Mouse (Mus musculus) right cerebral cortex, adult 2 months (tissue): ENCODE measurements around the gene Art1.

Experiments
- DNase-seq, 2 experiments: peaks; one replicate each; pipeline ENCODE4 v3.0.0; 2021 to 2022; ENCODE audit warnings: low spot score in 2 of 2

Gene Art1

DNA sequence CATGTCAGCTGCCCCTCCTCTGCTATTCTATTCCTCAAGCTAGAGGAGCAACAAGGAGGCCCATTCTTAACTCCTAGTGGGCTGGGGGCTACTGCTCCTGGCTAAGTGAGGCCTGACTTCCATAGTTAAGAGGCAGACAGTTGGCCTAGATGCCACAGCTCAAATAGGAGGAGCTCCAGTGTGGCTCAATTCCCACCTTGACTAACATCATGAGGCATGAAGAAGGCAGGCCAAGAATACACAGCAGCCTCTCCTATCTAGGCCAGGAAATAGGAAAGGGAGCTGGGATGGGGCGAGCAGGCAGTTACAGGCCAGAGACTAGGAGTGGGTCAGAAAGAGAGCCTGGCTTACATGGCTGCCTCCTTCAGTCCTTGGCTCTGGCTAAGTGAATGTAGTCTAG, 6.7 kb downstream of the Art1 start:
- no peak for DNase-seq

DNA sequence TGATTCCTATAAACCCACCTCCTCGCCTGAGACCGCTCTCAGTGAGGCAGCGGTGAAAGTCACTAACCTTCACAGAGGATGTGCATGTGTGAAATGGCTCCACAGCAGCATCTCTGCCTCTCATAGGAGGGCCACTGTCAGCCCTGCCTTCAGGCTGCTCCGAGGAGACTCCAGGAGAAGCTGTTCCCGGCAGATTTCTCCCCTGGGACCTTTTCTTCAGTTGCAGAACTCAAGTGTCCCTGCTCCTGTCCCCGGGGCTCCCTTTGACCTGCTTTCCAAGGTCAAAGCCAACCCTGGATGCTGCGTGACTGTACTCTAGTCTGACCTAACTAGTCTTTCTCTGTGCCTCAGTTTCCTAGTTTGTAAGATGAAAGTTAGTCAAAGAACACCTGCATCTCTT, 7.6 kb downstream of the Art1 start, which contains the start of gene Art5:
TSS of gene Art5 (minus strand) at position 319 of the 400 bp plus-strand sequence.
- no peak for DNase-seq

DNA sequence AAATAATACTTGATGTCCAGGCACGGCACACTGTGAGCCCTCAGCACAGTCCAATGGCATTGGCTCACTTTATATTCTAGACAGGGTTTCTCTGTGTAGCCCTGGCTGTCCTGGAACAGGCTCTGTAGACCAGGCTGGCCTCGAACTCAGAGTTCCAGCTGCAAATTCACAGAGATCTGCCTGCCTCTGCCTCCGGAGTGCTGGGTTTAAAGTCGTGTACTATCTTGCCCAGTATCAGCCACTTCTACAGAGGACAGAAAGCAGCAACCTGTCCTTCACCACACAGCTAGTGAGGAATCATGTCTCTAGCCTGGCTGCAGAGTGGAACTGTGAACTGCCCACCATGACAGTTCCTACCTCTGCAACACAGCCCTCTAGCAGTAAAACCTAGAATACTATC, 8.2 kb downstream of the Art1 start:
- DNase-seq: no peak

DNA sequence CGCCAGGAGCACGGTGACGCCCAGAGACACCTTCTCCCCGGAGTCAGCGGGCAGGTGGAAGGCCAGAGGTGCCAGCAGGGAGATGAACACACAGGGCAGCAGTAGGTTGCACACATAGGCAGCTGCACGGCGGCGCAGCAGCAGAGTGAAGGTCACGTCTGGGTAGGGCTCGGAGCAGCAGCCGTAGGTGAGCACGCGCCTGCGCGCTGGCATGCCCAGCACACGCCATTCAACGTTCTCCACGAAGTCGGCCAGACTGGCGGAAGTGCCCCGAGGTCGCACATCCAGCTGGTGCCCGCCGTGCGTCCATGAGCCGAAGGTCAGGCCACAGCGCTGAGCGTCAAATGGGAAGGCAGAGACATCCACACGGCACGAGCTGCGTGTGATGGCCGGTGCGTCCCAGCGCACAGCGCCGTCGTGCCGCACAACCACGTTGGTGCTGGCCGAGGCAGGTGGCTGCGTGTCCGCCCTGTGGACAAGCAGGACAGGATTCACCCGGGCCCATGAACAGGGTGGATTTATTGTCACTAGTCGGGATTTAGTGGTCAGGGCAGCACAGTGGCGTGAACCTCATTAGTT, 11.7 kb downstream of the Art1 start:
- DNase-seq: no peak

DNA sequence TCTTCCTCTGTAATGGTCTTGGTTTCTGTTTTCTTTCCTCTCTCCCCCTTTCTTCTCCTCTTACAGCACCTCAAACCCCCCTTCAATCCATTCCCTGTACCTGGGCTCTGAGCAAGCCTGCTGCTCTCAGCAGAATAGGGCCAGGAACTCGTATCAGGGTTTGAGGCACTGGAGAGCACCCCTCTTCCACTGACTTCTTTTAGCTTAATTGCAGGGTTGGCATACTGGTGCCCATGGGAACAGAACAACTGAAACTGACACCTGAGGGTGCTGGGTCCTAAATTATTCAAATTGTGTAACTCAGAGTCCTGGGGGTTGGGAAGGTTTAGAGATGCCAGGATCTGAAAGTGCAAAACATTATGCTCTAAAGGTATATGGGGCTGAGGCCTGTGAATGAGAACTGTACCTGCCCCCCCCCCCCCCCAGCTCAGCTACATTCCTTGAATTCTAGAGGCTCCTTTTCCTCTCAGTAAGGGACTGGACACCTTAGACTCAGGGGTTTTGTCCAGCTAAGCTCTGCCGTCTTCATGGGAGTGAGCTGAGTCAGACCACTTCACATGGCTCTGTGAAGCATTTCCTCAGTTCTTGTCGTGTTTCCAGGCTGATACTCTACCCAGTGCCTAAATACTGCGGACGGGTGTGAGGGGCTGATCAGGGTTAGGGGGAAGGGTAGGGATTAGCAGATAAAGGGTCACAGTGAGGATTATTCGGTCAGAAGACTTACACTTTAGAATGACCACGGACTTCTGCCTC, 15.2 kb downstream of the Art1 start, which contains the start of gene Chrna10:
TSS of gene Chrna10 (minus strand) at position 250 of the 753 bp plus-strand sequence.
- no peak for DNase-seq

DNA sequence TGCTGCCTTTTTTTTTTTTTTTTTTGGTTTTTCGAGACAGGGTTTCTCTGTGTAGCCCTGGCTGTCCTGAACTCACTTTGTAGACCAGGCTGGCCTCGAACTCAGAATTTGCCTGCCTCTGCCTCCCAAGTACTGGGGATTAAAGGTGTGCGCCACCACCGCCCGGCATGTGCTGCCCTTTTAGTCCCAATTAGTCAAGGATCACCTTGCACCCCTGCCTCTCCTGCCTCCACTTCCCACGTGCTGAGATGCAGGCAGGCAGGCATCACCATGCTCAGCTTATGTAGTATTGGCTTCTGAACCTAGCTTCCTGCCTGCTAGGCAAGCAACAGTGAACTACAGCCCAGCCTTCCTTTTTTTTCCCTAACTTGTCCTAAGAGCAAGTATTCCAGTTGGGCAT, 15.8 kb downstream of the Art1 start:
- DNase-seq: no peak

DNA sequence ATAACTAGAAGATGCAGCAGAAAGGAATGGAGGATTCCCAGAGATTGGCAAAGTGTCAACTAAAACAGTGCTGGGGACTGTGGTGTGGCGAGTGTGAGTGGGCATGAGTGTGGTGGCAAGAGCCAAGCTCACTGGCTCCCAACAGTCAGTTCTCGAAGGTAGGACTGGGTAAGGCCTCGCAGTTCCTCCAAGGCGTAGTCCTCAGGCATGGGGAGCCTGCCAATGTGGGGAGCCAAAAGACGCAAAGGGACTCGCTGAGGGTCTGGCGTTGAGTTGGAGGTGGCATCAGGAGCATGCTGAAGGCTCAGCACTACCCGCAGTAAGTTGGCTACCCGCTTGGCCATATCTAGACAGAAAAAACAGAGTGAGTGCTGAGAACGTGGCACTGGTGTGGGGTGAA, 18.8 kb downstream of the Art1 start:
- DNase-seq: no peak

DNA sequence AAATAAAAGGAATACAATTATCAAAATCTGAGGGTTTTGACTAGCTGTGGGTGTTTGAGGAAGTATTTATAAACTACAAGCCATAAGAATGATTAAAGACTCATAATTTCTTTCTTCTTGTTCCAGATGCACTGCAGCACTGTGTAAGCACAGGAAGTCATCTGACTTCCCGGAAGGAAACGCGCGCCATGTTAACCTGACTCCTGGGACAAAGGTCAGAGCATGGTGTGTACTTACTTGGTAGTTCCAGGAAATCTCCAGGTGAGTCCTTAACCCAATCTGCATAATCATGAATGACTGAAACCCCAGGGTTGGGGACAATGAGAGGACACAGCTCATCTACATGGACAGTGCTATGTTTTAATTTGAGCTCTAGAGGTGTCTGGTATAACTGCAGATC, 30.9 kb downstream of the Art1 start:
- no peak for DNase-seq

DNA sequence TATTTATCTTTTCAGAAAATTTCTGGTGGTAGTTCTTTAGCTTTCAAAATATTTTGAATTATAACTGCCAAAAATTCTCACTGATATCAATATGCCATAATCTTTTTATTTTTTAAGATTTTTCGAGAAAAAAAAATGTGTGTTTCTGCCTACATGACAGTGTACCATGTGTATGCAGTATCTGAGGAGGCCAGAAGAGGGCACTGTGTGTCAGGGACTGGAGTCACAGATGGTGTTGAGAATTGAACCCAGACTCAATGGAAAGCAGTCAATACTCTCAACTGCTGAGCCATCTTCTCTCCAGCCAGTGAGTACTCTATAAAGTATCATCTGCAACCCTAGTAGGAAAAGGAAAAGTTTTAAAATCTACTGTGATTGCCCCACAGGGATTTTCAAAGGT, 35.9 kb downstream of the Art1 start:
- no peak for DNase-seq

DNA sequence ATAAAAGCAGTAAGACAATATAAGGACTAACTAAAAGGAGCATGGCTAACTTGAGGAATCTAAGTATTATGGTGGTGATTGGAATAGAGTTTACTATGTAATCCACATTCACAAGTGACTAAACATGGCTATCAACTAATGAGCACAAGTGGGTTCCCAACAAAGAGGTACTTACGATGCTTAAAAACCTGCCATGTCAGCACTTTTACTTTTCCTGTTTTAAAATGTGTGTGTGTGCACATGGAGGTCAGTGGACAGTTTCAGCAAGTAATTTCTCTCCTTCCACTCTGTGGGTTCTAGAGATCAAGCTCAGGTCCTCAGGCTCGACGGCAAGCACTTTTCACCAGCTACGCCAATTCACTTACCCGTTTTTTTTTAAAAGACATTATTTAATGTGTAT, 36.4 kb downstream of the Art1 start:
- no peak for DNase-seq

DNA sequence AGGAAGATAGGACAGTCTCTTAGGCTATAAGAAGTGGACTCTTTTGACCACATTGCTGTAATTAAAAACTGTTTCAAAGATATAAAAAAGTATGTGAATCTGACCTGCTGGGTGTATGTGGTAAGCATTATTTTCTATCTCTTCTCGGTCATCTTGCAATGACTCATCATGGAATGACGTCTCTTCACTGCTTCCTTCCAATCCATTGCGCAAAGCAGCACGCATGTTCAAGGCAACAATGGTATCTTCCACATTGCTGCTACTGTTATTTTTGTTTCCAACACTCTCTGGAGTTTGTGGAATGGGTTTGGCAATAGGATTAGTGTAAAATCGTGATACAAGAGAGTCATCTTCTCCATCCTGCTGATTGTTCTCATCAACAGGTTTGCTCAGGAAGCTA, 52.1 kb downstream of the Art1 start:
- DNase-seq: no peak
